Mouse (Mus musculus) bone marrow, adult 2 months (tissue): Measurements from ENCODE around the gene Smpdl3b. TPM values are rescaled to one million over a fixed set of nuclear protein-coding genes. Genes with fewer than 3 reads are reported as not detected.

Experiments
- H3K27ac ChIP-seq: fragments of 200-500 bp; 2 replicates; pipeline ENCODE4 v1.5.1; 2012; ENCODE audit warnings: low read depth, mild to moderate bottlenecking, control low read depth, inconsistent platforms, low read length; ENCODE audit not compliant: control insufficient read depth, poor library complexity, insufficient read depth
- H3K4me1 ChIP-seq: fragments of 200-500 bp; 2 replicates; pipeline ENCODE4 v1.6.1; 2011; ENCODE audit warnings: low read length; ENCODE audit not compliant: control insufficient read depth, insufficient read depth
- H3K4me3 ChIP-seq: fragments of 200-500 bp; replicated peaks from 2 replicates; pipeline ENCODE3; 2011; ENCODE audit warnings: mild to moderate bottlenecking, low read depth, low read length, control low read depth; ENCODE audit not compliant: control insufficient read depth
- CTCF ChIP-seq: fragments of 200-500 bp; IDR thresholded peaks from 2 replicates; pipeline ENCODE4 v1.5.1; 2011; ENCODE audit warnings: low read length, control low read depth; ENCODE audit not compliant: control insufficient read depth, insufficient read depth
- POLR2A ChIP-seq: fragments of 200-500 bp; IDR thresholded peaks from 2 replicates; pipeline ENCODE4 v1.6.1; 2011; ENCODE audit warnings: low read depth, mild to moderate bottlenecking, control low read depth, low read length, borderline replicate concordance; ENCODE audit not compliant: control insufficient read depth
- WGBS: fragments of 180-500 bp; shearing (Covaris S2); methylation state at CpG from one replicate; pipeline ENCODE4 v1.1.7; 2018; 5-methylcytosine and 5-hydroxymethylcytosine counted together
- polyA plus RNA-seq: library from polyadenylated mRNA; stranded (reverse); fragments of >200 nt; gene quantifications from 2 replicates; pipeline ENCODE4 v1.2.4, GENCODE M21; 2011; ENCODE audit warnings: low replicate concordance; ENCODE audit not compliant: missing spikeins, insufficient read depth, insufficient read length

The Smpdl3b gene
- polyA plus RNA-seq, 1 experiment: 1.7 TPM

DNA sequence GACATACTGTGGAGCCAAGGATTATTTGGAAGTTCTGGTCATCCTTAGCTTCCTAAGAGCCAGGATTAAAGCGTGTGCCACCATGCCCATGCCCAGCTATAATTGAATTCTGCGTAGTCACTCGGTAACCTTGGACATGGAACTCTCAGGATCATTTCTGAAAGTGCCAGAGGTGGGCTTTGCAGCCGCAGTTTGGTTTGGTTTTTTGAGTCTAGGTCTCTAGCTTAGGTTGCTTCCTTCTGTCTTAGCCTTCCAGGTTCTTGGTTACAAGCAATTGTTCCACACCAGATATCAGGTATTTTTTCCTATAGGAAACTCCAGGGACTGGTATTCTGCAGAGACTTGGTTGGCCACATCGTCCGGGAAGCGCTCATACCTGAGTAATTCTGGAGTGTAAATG is 43.9 kb downstream of the Smpdl3b start:
- Histone ChIP-seq H3K27ac (no peak overlapping the region), H3K4me1 (no peaks in the 10 kb centered on the region), H3K4me3 (no peak overlapping the region)
- WGBS: 91% methylated on average over 7 of the region's 7 CpGs
- no peak for TF ChIP-seq CTCF
- no peak for TF ChIP-seq POLR2A

DNA sequence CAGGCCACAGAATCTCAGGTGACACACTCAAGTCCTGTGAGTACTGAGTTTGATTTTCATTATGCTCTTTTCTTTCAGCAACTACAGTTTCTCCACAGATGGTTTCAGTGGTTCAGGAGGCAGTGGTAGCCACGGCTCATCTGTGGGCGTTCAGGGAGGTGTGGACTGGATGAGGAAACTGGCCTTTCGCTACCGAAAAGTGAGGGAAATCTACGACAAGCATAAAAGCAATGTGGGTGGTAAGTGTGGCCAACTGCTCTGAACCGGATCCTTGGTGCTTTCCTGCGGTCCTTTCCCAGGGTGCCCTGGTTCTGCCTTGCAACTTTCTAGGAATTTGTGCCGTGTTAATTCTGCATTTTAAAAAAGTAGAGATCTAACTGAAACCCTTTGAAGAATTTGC is 50.2 kb downstream of the Smpdl3b start:
- WGBS: 87% methylated on average over 8 of the region's 8 CpGs

GRCm38 (mm10) chr4:132702076-132702475 is 55.0 kb downstream of the Smpdl3b start:
- 96% methylated on average over 5 of the region's 5 CpGs for WGBS
- TF ChIP-seq CTCF (no peak), POLR2A (no peak)
- H3K4me3 ChIP-seq: no peak overlapping the region
- H3K27ac ChIP-seq: no peak overlapping the region
- H3K4me1 ChIP-seq: no peaks in the 10 kb centered on the region

More for the DNA sequence above, 50.2 kb downstream of the Smpdl3b start:
- no peak overlapping the region for H3K4me3 ChIP-seq
- H3K27ac ChIP-seq: no peak overlapping the region
- no peak for TF ChIP-seq POLR2A
- TF ChIP-seq CTCF: no peak
- no peaks in the 10 kb centered on the region for H3K4me1 ChIP-seq

DNA sequence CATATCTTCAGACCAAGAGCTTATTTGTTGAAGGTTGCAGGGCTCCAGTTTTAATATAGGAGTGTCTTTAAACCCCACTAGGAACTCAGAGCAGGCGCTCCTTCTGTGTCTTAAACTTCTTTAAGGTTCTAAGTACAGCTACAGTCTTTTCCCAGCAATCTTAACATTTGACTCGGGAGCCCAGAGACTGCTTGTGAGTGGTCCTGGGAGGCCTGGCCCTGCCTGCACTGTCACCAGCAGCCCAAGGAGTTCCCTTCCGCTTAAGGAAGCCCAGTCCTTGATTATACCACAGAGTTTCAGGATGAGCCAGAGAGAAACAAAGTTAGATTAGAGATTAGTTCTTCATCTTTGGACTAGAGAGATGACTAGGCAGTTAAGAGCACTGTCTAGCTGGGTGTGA is 63.7 kb downstream of the Smpdl3b start:
- 87% methylated on average over 3 of the region's 3 CpGs for WGBS
- no peak for TF ChIP-seq POLR2A
- no peak for TF ChIP-seq CTCF
- H3K4me3 ChIP-seq: no peak overlapping the region
- H3K4me1 ChIP-seq: no peaks in the 10 kb centered on the region
- H3K27ac ChIP-seq: no peak overlapping the region

GRCm38 (mm10) chr4:132689634-132690033 is 67.4 kb downstream of the Smpdl3b start:
- H3K4me3 ChIP-seq: no peak overlapping the region
- no peak for TF ChIP-seq CTCF
- no peak for TF ChIP-seq POLR2A
- 62% methylated on average over 2 of the region's 2 CpGs for WGBS
- H3K4me1 ChIP-seq: no peaks in the 10 kb centered on the region
- H3K27ac ChIP-seq: no peak overlapping the region

Other genes starting within 250 kb of the Smpdl3b start
- gene Sesn2, start 246.8 kb downstream of the Smpdl3b start, polyA plus RNA-seq: 5.4 and 20.0 TPM in 2 replicates
- gene Atpif1, start 223.6 kb downstream of the Smpdl3b start, polyA plus RNA-seq: 886 and 890 TPM in 2 replicates
- gene Dnajc8, start 221.7 kb downstream of the Smpdl3b start, polyA plus RNA-seq: 128 and 173 TPM in 2 replicates
- 3.2 and 6.7 TPM in 2 replicates for gene Ptafr, start 193.2 kb downstream of the Smpdl3b start, polyA plus RNA-seq
- 15.3 and 22.5 TPM in 2 replicates for gene Eya3, start 118.3 kb downstream of the Smpdl3b start, polyA plus RNA-seq
- 0.52 and 2.3 TPM in 2 replicates for gene Xkr8, start 24.7 kb downstream of the Smpdl3b start, polyA plus RNA-seq
- gene Rpa2, start 11.1 kb upstream of the Smpdl3b start, polyA plus RNA-seq: 52.3 and 67.6 TPM in 2 replicates
- gene Themis2, start 39.1 kb upstream of the Smpdl3b start, polyA plus RNA-seq: 10.5 and 22.4 TPM in 2 replicates
- gene Ppp1r8, start 85.9 kb upstream of the Smpdl3b start, polyA plus RNA-seq: 43.5 and 50.2 TPM in 2 replicates
- 14.9 and 16.7 TPM in 2 replicates for gene Stx12, start 127.3 kb upstream of the Smpdl3b start, polyA plus RNA-seq
- 12.8 and 19.1 TPM in 2 replicates for gene Fam76a, start 165.3 kb upstream of the Smpdl3b start, polyA plus RNA-seq
- 16.1 and 53.3 TPM in 2 replicates for gene Fgr, start 216.8 kb upstream of the Smpdl3b start, polyA plus RNA-seq